Mouse (Mus musculus) hindbrain, embryonic 14.5 days (tissue): ENCODE measurements around the gene Edar. TPM values are rescaled to one million over a fixed set of nuclear protein-coding genes. Genes with fewer than 3 reads are reported as not detected.
A peak's percentile ranks its signal among the peaks of the same experiment; 100 is the strongest.

ENCODE experiments used
- ATAC-seq: fragments of 200-750 bp; cut with Nextera tagmentation; 2 replicates; pipeline ENCODE4 v1.8.0; 2017; ENCODE audit warnings: moderate number of reproducible peaks, mild to moderate bottlenecking, moderate TSS enrichment, moderate library complexity; ENCODE audit not compliant: low FRiP score
- DNase-seq: peaks from one replicate; pipeline ENCODE4 v3.0.0-alpha.2; 2015; ENCODE audit warnings: low spot score
- H3K27ac ChIP-seq: fragments of 300-500 bp; sonication (generic); 2 replicates; pipeline ENCODE4 v1.5.1; 2014; ENCODE audit warnings: mild to moderate bottlenecking, moderate library complexity
- H3K27me3 ChIP-seq: fragments of 300-500 bp; sonication (generic); 2 replicates; pipeline ENCODE4 v1.6.1; 2014; ENCODE audit warnings: mild to moderate bottlenecking, low read length, mixed read lengths; ENCODE audit not compliant: control insufficient read depth, insufficient read depth
- H3K36me3 ChIP-seq: fragments of 300-500 bp; sonication (generic); replicated peaks from 2 replicates; pipeline ENCODE4 v1.6.1; 2014; ENCODE audit not compliant: control insufficient read depth, insufficient read depth
- H3K4me1 ChIP-seq: fragments of 300-500 bp; sonication (generic); replicated peaks from 2 replicates; pipeline ENCODE4 v1.6.1; 2014; ENCODE audit warnings: antibody characterized with exemption, low read length, mixed read lengths; ENCODE audit not compliant: control insufficient read depth, insufficient read depth
- H3K4me2 ChIP-seq: fragments of 300-500 bp; sonication (generic); replicated peaks from 2 replicates; pipeline ENCODE4 v1.6.1; 2014; ENCODE audit warnings: mild to moderate bottlenecking, moderate library complexity
- H3K4me3 ChIP-seq: fragments of 300-500 bp; sonication (generic); replicated peaks from 2 replicates; pipeline ENCODE4 v1.5.1; 2014; ENCODE audit warnings: mild to moderate bottlenecking, low read length
- H3K9ac ChIP-seq: fragments of 300-500 bp; sonication (generic); 2 replicates; pipeline ENCODE4 v1.6.1; 2014
- H3K9me3 ChIP-seq: fragments of 300-500 bp; sonication (generic); 2 replicates; pipeline ENCODE4 v1.6.1; 2016; ENCODE audit warnings: low read length; ENCODE audit not compliant: control insufficient read depth
- WGBS: fragments of 180-500 bp; shearing (Covaris S2); extraction: QIAGEN DNeasy Blood & Tissue Kit; methylation state at CpG from one replicate; pipeline ENCODE4 v1.1.7; 2014; 5-methylcytosine and 5-hydroxymethylcytosine counted together
- polyA plus RNA-seq: library from polyadenylated mRNA; unstranded; fragments of >200 nt; fragmentation: Nextera tagmentation; extraction: Ambion mirVana; gene quantifications from 2 replicates; pipeline ENCODE4 v1.2.1, GENCODE M21; 2014

Edar gene
- polyA plus RNA-seq, 1 experiment from 2014 or later, result 0.24 TPM

DNA sequence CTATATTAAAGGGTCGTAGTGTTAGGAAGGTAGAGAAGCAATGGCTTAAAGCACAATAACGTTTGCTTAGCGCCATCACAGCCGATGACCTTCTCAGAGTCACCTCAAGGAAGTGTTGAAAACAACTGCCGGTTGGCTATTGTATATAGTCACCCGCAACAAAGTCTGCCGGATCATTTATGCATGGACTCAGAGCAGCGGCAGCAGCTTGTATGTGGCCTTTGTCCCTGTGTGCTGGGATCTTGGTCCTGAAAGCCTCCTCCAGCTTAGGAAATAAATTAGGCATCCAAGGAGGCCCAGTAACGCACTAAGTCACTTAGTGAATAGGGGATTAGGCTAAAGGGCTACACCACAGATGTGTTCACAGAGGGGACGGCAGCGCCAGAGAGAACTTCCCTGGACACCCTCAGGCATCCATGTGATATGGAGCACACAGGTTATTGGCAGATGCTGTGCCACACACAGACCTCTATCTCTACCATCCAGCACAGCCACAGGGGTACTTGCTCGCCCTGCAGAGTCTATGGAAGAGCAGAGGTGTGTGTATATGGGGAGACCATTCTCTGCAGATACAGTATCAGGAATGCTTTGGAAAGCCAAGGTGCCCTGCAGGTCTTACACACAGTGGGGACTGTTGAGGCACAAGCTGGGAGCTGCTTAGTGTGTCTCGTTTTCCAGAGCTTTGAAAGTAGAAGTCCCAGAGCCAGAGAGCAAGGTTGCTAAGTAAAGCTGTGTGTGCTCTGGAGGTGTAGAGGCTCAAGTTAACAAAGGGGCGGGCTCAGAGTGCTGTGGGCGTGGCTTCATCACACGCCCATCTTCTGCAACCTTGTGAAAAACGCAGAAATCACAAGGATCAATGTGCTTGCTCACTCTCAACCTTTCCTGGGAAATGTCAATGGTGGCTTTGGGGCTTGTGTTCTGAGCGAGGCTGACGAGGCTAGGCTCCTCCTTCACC, 34.7 kb downstream of the Edar start:
- no peak overlapping the region for H3K9ac ChIP-seq
- no peak for ATAC-seq
- no peaks in the 10 kb centered on the region for H3K4me1 ChIP-seq
- DNase-seq, result no peak
- WGBS, result 32% methylated on average over 19 of the region's 19 CpGs
- H3K27ac ChIP-seq, result no peak overlapping the region
- H3K4me3 ChIP-seq, result no peak overlapping the region
- no peaks in the 10 kb centered on the region for H3K27me3 ChIP-seq
- H3K4me2 ChIP-seq, result no peak overlapping the region
- no peaks in the 10 kb centered on the region for H3K36me3 ChIP-seq
- H3K9me3 ChIP-seq, result no peaks in the 10 kb centered on the region

DNA sequence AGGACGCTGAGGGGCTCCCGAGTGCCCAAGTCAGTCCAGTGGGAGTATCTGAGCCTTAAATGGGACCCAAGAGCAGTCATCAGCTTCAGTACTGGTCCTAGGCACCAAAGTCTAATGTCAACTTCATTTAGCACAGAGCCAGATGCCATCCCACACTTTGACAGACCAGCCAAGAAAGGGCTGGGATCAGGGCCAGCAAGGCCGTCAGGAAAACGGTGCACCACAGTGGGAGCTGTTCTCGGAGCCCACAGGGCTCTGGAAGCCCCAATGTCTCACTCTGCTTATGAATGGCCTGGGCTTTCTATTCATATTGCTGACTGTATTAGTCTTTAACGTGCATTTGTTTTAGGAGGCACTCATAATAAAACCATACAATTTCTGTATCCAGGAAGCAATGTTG, 36.2 kb downstream of the Edar start:
- H3K27ac ChIP-seq, result no peak overlapping the region
- H3K4me1 ChIP-seq, result no peaks in the 10 kb centered on the region
- DNase-seq (peak; percentile 34), ATAC-seq (peak; percentile 22; the same call in 1 of the 2 replicates)
- no peaks in the 10 kb centered on the region for H3K27me3 ChIP-seq
- no peaks in the 10 kb centered on the region for H3K9me3 ChIP-seq
- no peak overlapping the region for H3K4me3 ChIP-seq
- H3K36me3 ChIP-seq, result no peaks in the 10 kb centered on the region
- no peak overlapping the region for H3K9ac ChIP-seq
- no peak overlapping the region for H3K4me2 ChIP-seq
- WGBS, result 63% methylated on average over 6 of the region's 6 CpGs

DNA sequence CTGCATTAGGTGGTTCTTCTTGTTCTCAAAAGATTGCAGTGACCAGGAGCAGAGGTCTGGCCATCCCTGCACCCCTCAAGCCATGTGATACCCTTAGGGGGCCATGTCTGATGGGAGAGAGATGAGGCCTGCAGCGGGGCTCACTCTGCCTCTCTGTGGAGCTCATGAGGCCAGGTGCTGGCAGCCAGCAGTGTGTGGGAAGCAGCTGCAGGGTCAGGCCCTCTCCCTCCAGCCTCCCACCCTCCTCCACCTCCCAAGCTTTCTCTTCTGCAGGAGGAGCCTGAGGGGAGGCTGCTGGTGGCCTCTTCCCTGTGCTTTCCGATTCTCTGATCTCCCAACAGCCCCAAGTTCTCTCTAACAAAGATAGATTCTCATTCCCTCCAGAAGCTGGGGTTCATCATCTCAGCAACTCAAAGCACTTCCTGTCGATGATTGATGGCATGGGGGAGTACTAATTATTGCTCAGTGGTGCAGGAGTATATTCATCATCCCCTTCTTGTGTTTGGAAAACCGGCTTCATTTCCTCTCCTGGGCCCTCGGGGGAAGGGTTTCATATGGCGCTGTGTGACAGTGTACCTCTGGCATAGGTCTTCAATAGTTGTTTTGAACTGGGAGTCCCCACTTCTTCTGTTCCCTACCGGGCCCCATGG, 38.9 kb downstream of the Edar start:
- Histone ChIP-seq H3K36me3 (no peaks in the 10 kb centered on the region), H3K27ac (no peak overlapping the region), H3K4me1 (no peaks in the 10 kb centered on the region), H3K9ac (no peak overlapping the region), H3K27me3 (no peaks in the 10 kb centered on the region), H3K4me2 (no peak overlapping the region), H3K4me3 (no peak overlapping the region), H3K9me3 (no peaks in the 10 kb centered on the region)
- 56% methylated on average over 7 of the region's 7 CpGs for WGBS
- ATAC-seq, result no peak
- DNase-seq, result no peak

DNA sequence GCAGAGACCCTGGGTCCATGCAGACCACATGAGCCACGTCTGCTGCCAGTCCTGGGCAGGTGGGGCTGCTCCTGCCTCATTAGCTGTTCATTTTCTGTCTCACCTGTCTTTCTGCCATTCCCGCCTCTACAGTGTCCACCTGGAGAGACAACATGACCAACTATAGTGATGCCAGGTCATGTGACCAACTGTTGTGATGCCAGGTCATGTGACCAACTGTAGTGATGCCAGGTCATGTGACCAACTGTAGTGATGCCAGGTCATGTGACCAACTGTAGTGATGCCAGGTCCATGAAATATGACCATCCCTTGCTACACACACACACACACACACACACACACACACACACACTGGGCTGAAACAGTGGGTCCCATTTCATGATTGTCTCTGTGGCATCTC, 41.9 kb downstream of the Edar start:
- Histone ChIP-seq H3K4me2 (no peak overlapping the region), H3K9ac (no peak overlapping the region), H3K36me3 (no peaks in the 10 kb centered on the region), H3K4me1 (no peaks in the 10 kb centered on the region), H3K9me3 (no peaks in the 10 kb centered on the region), H3K4me3 (no peak overlapping the region), H3K27me3 (no peaks in the 10 kb centered on the region), H3K27ac (no peak overlapping the region)
- 89% methylated on average over 2 of the region's 2 CpGs for whole genome bisulfite sequencing
- ATAC-seq (no peak), DNase-seq (no peak)

DNA sequence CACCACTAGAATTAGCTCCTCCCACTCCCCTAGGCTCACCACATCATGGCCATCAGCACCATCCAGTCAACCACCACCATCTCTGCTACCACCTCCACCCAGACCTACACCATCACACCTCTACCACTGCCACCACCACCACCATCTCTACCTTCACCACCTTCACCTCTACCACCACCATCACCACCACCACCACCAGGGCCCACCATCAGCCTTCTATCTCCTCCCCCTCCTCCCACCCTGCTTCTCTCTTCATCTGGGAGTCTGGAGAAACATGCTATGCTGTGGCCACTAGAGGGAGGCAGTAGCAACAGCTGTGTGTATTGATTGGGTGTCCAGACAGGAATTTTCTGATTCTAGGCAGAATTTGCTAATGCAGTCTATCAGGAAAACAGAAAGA, 47.9 kb downstream of the Edar start:
- DNase-seq (peak; percentile 70), ATAC-seq (peak; percentile 56; the same call in 1 of the 2 replicates)

DNA sequence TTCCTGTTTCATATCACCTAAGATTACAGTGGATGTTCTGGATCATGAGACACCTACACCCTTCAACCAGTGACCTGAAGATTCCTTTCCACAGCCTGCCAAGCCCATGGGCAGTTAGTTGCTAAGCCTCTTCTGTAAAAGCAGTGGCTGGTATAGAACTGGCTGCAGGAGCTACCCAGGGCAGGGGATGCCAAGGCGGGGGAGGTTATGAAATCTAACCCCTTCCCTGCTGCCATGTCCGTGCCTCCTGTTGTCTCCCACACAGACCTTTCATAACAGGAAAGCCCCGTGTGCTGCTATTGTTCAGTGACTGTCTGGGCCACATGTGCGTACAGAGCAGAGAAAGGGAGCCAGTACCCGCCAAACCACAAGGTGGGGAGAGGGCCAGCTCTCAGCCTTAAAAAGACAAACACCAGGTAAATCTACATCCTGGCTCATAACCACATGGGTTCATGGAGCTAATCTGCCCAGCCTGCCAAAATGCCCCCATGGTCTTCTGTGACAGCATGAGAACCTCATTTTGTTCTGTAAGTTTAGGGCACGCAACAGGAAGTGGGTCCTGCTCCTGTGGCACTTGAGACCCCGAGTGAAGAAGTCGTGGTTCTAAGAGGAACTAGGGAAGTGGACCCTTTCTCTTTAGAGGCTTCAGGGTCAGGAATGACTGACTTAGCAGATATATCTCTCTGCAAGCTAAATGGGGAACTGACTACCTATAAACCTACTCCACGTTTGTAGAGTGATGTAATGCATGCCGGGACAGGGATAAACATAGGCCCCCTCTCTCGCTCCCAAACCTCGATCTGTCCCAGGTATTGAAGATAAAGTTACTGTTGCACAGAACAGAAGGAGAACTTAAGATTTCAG, 50.4 kb downstream of the Edar start:
- Histone ChIP-seq H3K4me2 (no peak overlapping the region), H3K4me1 (no peaks in the 10 kb centered on the region), H3K36me3 (no peaks in the 10 kb centered on the region), H3K4me3 (no peak overlapping the region), H3K9ac (no peak overlapping the region), H3K27ac (no peak overlapping the region), H3K9me3 (no peaks in the 10 kb centered on the region), H3K27me3 (no peaks in the 10 kb centered on the region)
- 81% methylated on average over 12 of the region's 12 CpGs for WGBS
- DNase-seq (no peak), ATAC-seq (no peak)

More for the DNA sequence above, 47.9 kb downstream of the Edar start:
- Histone ChIP-seq H3K4me1 (no peaks in the 10 kb centered on the region), H3K36me3 (no peaks in the 10 kb centered on the region), H3K9ac (no peak overlapping the region), H3K9me3 (no peaks in the 10 kb centered on the region), H3K4me3 (no peak overlapping the region), H3K27ac (no peak overlapping the region), H3K27me3 (no peaks in the 10 kb centered on the region), H3K4me2 (no peak overlapping the region)

DNA sequence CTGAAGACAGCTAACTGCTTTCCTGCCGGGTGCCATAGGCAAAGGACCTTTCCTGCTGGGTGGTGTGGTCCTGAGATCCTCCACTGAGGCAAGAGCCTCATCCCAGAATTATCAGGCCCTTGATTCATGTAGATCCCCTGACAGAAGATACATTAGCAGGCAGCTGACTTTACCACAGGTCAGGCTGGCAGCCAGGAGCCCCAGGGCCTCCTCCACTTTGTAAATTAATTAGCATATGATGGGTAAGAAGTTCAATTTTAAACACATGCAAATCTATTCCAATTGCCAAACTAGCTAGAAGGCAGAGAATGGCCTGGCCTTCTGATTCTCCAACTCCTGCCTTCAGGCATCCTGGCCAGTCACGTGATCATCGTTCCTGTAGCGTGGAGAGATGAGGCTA, 56.2 kb downstream of the Edar start:
- ATAC-seq (no peak), DNase-seq (no peak)
- no peaks in the 10 kb centered on the region for H3K36me3 ChIP-seq
- no peak overlapping the region for H3K4me3 ChIP-seq
- H3K4me2 ChIP-seq, result no peak overlapping the region
- peaks cover 11% of the 10 kb centered on the region for H3K4me1 ChIP-seq
- no peaks in the 10 kb centered on the region for H3K9me3 ChIP-seq
- no peaks in the 10 kb centered on the region for H3K27me3 ChIP-seq
- WGBS, result 63% methylated on average over 4 of the region's 4 CpGs
- no peak overlapping the region for H3K9ac ChIP-seq
- no peak overlapping the region for H3K27ac ChIP-seq

DNA sequence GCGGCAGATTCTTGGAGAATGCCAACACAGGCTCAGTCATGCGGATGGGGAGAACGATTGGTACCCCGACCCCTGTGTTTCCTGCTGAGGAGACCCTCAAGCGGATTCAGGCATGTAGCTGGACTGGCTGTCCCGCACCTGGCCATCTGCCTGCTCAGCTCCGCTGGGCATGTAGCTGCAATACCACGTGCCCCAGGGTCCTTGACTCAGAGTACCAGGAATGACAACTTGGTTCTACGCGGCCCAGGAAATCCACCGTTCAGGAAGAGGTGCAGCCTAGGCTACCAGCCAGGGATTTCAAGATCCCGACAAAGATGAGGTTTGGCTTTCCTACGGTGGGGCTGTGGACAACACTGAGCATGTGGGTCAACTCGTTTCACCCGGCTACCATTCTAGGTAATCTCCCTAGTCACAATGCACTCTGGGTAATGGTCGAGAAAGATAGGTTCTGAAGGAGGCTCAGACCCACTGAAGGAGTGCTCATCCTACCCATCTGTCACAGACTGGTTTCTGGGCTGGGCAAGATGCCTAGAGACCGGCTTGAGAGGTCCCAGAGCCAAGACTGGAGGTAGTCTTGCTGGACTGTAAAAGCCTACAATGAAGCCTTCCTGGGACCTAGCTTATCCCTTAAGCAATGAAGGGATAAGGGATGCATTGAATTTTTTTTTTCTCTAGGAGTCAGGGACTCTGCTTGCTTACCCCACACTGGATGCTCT, 56.8 kb downstream of the Edar start:
- H3K9ac ChIP-seq, result no peak overlapping the region
- H3K27ac ChIP-seq, result no peak overlapping the region
- H3K4me1 ChIP-seq, result peaks cover 11% of the 10 kb centered on the region
- no peaks in the 10 kb centered on the region for H3K27me3 ChIP-seq
- no peak overlapping the region for H3K4me3 ChIP-seq
- 87% methylated on average over 17 of the region's 17 CpGs for WGBS
- H3K4me2 ChIP-seq, result no peak overlapping the region
- no peak for DNase-seq
- no peak; the same call in 1 of the 2 replicates for ATAC-seq
- no peaks in the 10 kb centered on the region for H3K9me3 ChIP-seq
- H3K36me3 ChIP-seq, result no peaks in the 10 kb centered on the region
